Mouse (Mus musculus) bone marrow, adult 2 months (tissue): ENCODE data around the gene Cldn12.

ENCODE experiments used
- CTCF ChIP-seq: fragments of 200-500 bp; IDR thresholded peaks from 2 replicates; pipeline ENCODE4 v1.5.1; 2011; ENCODE audit warnings: low read length, control low read depth; ENCODE audit not compliant: control insufficient read depth, insufficient read depth
- POLR2A ChIP-seq: fragments of 200-500 bp; IDR thresholded peaks from 2 replicates; pipeline ENCODE4 v1.6.1; 2011; ENCODE audit warnings: low read depth, mild to moderate bottlenecking, control low read depth, low read length, borderline replicate concordance; ENCODE audit not compliant: control insufficient read depth

GRCm38 (mm10) chr5:5536131-5536530, 21.4 kb upstream of the Cldn12 start:
- TF ChIP-seq CTCF (no peak), POLR2A (no peak)
